13 mouse cellular contexts compared by ENCODE assay signal in genomic region chr12:12220755-12221496, GRCm38 (mm10). TPM values are rescaled to one million over a fixed set of nuclear protein-coding genes. Genes with fewer than 3 reads are reported as not detected.
DNase-seq lines count a peak whose midpoint lies in the region; ATAC-seq lines count a peak whose summit lies in the region.
"Had no signal": no experiment of that assay in that cellular context is flagged by ENCODE, and none has a peak within 500 bp of the region (broad histone marks: within the 10 kb centered on the region; RNA-seq: fewer than 3 reads in every experiment).

No protein-coding gene starts in this region.

- WGBS in midbrain, embryonic 11.5 days, result 87% methylated on average over 8 of the region's 8 CpGs
- 86% methylated on average over 8 of the region's 8 CpGs for WGBS in midbrain, embryonic 10.5 days

- no peak overlapping the region for H3K27ac ChIP-seq in midbrain, embryonic 11.5 days (ENCODE audit: low read depth, low read length)
- H3K27ac ChIP-seq in midbrain, embryonic 10.5 days (replicated peaks), result no peak overlapping the region
- H3K27ac ChIP-seq: heart, embryonic 13.5 days; stomach, postnatal 0 days had no signal

- no peaks in the 10 kb centered on the region for H3K9me3 ChIP-seq in midbrain, embryonic 11.5 days (ENCODE audit: control insufficient read depth, low read length)
- no peaks in the 10 kb centered on the region for H3K9me3 ChIP-seq in midbrain, embryonic 10.5 days (replicated peaks)
- H3K9me3 ChIP-seq: heart, embryonic 13.5 days had no signal

- no peak overlapping the region for H3K4me2 ChIP-seq in midbrain, embryonic 11.5 days
- H3K4me2 ChIP-seq: heart, embryonic 13.5 days had no signal

- no peaks in the 10 kb centered on the region for H3K36me3 ChIP-seq in midbrain, embryonic 11.5 days (ENCODE audit: control insufficient read depth, insufficient read depth, low read length)
- no peaks in the 10 kb centered on the region for H3K36me3 ChIP-seq in midbrain, embryonic 10.5 days
- H3K36me3 ChIP-seq: heart, embryonic 13.5 days had no signal

- H3K27me3 ChIP-seq in midbrain, embryonic 11.5 days (ENCODE audit: control insufficient read depth, insufficient read depth, low read length), result no peaks in the 10 kb centered on the region
- no peaks in the 10 kb centered on the region for H3K27me3 ChIP-seq in midbrain, embryonic 10.5 days (ENCODE audit: low read depth, poor library complexity, severe bottlenecking)
- H3K27me3 ChIP-seq: heart, embryonic 13.5 days had no signal

- peak; percentile 43 for ATAC-seq in frontal cortex, adult (ENCODE audit: low TSS enrichment)
- no peak for ATAC-seq in midbrain, embryonic 11.5 days (ENCODE audit: low FRiP score)

- H3K9ac ChIP-seq in midbrain, embryonic 11.5 days (ENCODE audit: low read length), result no peak overlapping the region
- H3K9ac ChIP-seq: heart, embryonic 13.5 days had no signal

- H3K4me1 ChIP-seq in midbrain, embryonic 11.5 days (ENCODE audit: control insufficient read depth, insufficient read depth, low read length), result no peaks in the 10 kb centered on the region
- H3K4me1 ChIP-seq in midbrain, embryonic 10.5 days, result no peaks in the 10 kb centered on the region

- no peak overlapping the region for H3K4me3 ChIP-seq in midbrain, embryonic 11.5 days (ENCODE audit: low read depth, low read length)
- H3K4me3 ChIP-seq in midbrain, embryonic 10.5 days, result no peak overlapping the region
- H3K4me3 ChIP-seq: heart, embryonic 13.5 days had no signal

- no peak for DNase-seq in frontal cortex, postnatal 25 days (ENCODE audit: low spot score in 2 of 2)
- peak; percentile 49 for DNase-seq in midbrain, embryonic 11.5 days (ENCODE audit: low spot score, missing footprints)
- no peak for DNase-seq in midbrain, embryonic 10.5 days (ENCODE audit: low spot score)
- peak; percentile 91 for DNase-seq in layer of hippocampus, adult 9-11 months
- DNase-seq in right cerebral cortex, postnatal 36 days (ENCODE audit: low spot score in 2 of 2), result peak; percentile 37 to 56
- no peak for DNase-seq in kidney, postnatal 4 days
- DNase-seq in ovary, postnatal 36 days (ENCODE audit: low spot score), result no peak
- DNase-seq: adrenal gland, adult 2 months; kidney, adult 8-10 months had no signal

RNA-seq across cellular contexts. Expression of gene Fam49a, which starts 41.0 kb away (rescaled TPM):
- polyA plus RNA-seq in midbrain, embryonic 11.5 days (2014; fragmentation: Nextera tagmentation; extraction: Ambion mirVana), result 14.4 and 18.2 TPM in 2 replicates
- polyA plus RNA-seq in midbrain, embryonic 10.5 days (2016; fragmentation: Nextera tagmentation; extraction: Ambion mirVana), result 9.2 and 11.2 TPM in 2 replicates
- polyA plus RNA-seq: C2C12 had no signal

Comparison
In these comparisons a context has a peak if more than half of its experiments do, and no peak if none do; other contexts are left out.
1. DNase-seq: peak in midbrain, embryonic 11.5 days (single experiment), layer of hippocampus, adult 9-11 months (single experiment) and right cerebral cortex, postnatal 36 days (2 of 2); none in frontal cortex, postnatal 25 days (0 of 2), midbrain, embryonic 10.5 days (single experiment), kidney, postnatal 4 days (0 of 2) and ovary, postnatal 36 days (single experiment).